Mouse (Mus musculus) heart, embryonic 16.5 days (tissue): ENCODE measurements around the gene Wdr93. TPM values are rescaled to one million over a fixed set of nuclear protein-coding genes. Genes with fewer than 3 reads are reported as not detected.

Source experiments
- ATAC-seq: fragments of 200-750 bp; cut with Nextera tagmentation; replicated peaks from 2 replicates; pipeline ENCODE4 v1.8.0; 2017; ENCODE audit warnings: moderate number of reproducible peaks; ENCODE audit not compliant: insufficient read depth, low FRiP score; ENCODE audit errors: extremely low read depth
- H3K27ac ChIP-seq: fragments of 300-500 bp; sonication (generic); 2 replicates; pipeline ENCODE4 v1.5.1; 2014; ENCODE audit warnings: mild to moderate bottlenecking, low read length, control low read depth, moderate library complexity
- H3K27me3 ChIP-seq: fragments of 300-500 bp; sonication (generic); 2 replicates; pipeline ENCODE4 v1.6.1; 2014; ENCODE audit warnings: low read length, mixed read lengths; ENCODE audit not compliant: control insufficient read depth, insufficient read depth
- H3K36me3 ChIP-seq: fragments of 300-500 bp; sonication (generic); 2 replicates; pipeline ENCODE4 v1.6.1; 2014; ENCODE audit not compliant: control insufficient read depth, insufficient read depth
- H3K4me1 ChIP-seq: fragments of 300-500 bp; sonication (generic); 2 replicates; pipeline ENCODE4 v1.6.1; 2014; ENCODE audit warnings: low read length, mixed read lengths; ENCODE audit not compliant: control insufficient read depth, insufficient read depth
- H3K4me2 ChIP-seq: fragments of 300-500 bp; sonication (generic); 2 replicates; pipeline ENCODE4 v1.6.1; 2014; ENCODE audit warnings: low read depth, mild to moderate bottlenecking, control low read depth, low read length
- H3K4me3 ChIP-seq: fragments of 300-500 bp; sonication (generic); 2 replicates; pipeline ENCODE4 v1.5.1; 2014; ENCODE audit warnings: mild to moderate bottlenecking, control low read depth, low read length
- H3K9ac ChIP-seq: fragments of 300-500 bp; sonication (generic); 2 replicates; pipeline ENCODE4 v1.6.1; 2014; ENCODE audit warnings: low read length, control low read depth
- H3K9me3 ChIP-seq: fragments of 300-500 bp; sonication (generic); replicated peaks from 2 replicates; pipeline ENCODE4 v1.6.1; 2016; ENCODE audit warnings: low read length; ENCODE audit not compliant: control insufficient read depth
- WGBS: fragments of 180-500 bp; shearing (Covaris S2); extraction: QIAGEN DNeasy Blood & Tissue Kit; methylation state at CpG from one replicate; pipeline ENCODE4 v1.1.7; 2014; 5-methylcytosine and 5-hydroxymethylcytosine counted together
- polyA plus RNA-seq: library from polyadenylated mRNA; unstranded; fragments of >200 nt; fragmentation: Nextera tagmentation; extraction: Ambion mirVana; gene quantifications from 2 replicates; pipeline ENCODE4 v1.2.1, GENCODE M21; 2015

Wdr93 gene
- polyA plus RNA-seq, 1 experiment from 2014 or later, result 0.32 TPM

DNA sequence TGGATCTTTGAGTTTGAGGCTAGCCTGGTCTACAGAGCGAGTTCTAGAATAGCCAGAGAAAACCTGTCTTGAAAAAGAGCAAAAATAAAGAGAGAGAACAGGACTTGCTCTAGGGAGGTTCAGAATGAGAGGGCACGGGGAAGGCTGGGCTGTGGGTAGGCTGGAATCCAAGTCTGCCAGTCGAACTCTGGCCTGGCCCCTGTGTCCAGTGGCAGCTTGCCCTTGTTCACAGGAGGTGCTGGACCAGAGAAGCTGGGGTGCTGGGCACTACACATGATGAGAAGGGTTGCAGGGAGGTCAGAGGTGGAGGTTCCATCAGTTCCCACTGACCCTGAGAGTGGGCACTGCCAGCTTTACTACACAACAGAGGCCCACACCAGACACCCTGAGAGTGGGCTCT lies 85.4 kb downstream of the Wdr93 start:
- no peak for ATAC-seq
- H3K4me3 ChIP-seq, result no peak overlapping the region
- no peaks in the 10 kb centered on the region for H3K27me3 ChIP-seq
- 74% methylated on average over 3 of the region's 3 CpGs for WGBS
- no peak overlapping the region for H3K9ac ChIP-seq
- peaks cover 2% of the 10 kb centered on the region; the same call in 1 of the 2 replicates for H3K9me3 ChIP-seq
- no peak overlapping the region for H3K4me2 ChIP-seq
- 0 out of 2 replicates have a peak, but pooled peaks cover 6% of the 10 kb centered on the region for H3K36me3 ChIP-seq
- no peak overlapping the region for H3K27ac ChIP-seq
- no peaks in the 10 kb centered on the region for H3K4me1 ChIP-seq

DNA sequence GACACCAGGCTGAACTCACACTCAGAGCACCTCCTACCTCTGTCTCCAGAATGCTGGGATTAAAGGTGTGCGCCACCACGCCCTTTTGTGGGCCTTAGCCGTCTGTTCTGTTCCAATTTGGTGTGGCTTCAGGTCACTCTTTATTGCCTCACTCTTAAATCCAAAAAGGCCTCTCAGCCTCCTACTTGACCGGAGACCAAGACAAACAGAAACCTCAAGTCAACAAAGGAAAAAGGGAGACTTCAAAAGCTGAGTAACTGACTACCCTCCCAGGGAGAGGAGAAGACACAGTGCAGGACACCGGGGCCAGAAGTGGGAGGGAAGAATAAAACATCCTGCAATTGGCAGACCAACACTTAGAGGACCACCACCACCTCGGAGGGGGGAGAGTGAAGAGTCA lies 88.2 kb downstream of the Wdr93 start:
- Histone ChIP-seq H3K27ac (peak overlapping the region; percentile 39), H3K36me3 (no peaks in the 10 kb centered on the region), H3K9me3 (no peaks in the 10 kb centered on the region), H3K9ac (no peak overlapping the region), H3K4me3 (no peak overlapping the region), H3K4me1 (no peaks in the 10 kb centered on the region), H3K27me3 (no peaks in the 10 kb centered on the region), H3K4me2 (no peak overlapping the region)
- no peak; the same call in 1 of the 2 replicates for ATAC-seq
- 64% methylated on average over 6 of the region's 6 CpGs for WGBS

DNA sequence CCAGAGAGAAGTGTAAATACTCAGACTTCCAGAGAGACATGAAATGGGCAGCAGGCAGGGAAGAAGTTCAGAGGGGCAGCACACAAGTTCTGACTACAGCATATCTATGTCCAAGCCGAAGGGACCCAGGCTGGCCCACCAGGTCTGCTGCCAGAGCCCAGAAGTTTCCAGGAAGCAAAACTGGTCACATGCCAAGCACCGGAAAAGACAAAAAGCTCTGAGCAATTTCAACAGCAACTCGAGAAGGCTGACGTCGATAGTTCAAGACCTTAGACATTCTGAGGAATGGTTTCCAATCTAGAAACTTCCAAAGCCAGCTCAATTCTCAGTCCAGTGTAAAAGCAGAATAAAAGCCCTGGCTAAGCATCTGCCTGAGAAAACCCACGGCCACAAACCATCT lies 88.6 kb downstream of the Wdr93 start:
- no peak for ATAC-seq
- WGBS, result 46% methylated on average over 6 of the region's 6 CpGs
- H3K4me3 ChIP-seq, result no peak overlapping the region

DNA sequence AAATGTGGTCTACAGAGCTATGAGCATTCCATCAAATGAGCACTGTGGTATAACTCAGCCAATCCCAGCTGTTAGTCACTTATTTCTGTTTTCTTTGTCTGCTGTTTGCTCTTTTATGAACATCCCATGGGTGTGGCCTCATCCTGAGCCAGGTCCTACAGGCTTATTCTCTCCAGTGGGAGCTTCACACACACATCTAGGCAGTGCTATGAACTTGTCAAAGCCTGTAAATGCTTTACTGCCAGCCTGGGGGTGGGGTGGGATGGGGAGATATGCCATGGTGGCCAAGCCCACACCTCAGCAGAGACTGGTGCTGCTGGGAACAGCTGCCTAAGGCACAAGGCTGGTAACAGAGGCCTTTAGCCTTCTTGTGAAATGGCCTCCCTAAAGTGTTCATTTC lies 90.0 kb downstream of the Wdr93 start:
- Histone ChIP-seq H3K4me1 (no peaks in the 10 kb centered on the region), H3K9ac (no peak overlapping the region), H3K27me3 (no peaks in the 10 kb centered on the region), H3K27ac (no peak overlapping the region), H3K36me3 (no peaks in the 10 kb centered on the region), H3K9me3 (no peaks in the 10 kb centered on the region), H3K4me3 (no peak overlapping the region), H3K4me2 (no peak overlapping the region)
- no peak for ATAC-seq

More for the DNA sequence above, 88.6 kb downstream of the Wdr93 start:
- no peaks in the 10 kb centered on the region for H3K36me3 ChIP-seq
- no peaks in the 10 kb centered on the region for H3K4me1 ChIP-seq
- H3K4me2 ChIP-seq, result no peak overlapping the region
- H3K9ac ChIP-seq, result no peak overlapping the region
- no peaks in the 10 kb centered on the region for H3K9me3 ChIP-seq
- peak overlapping the region; percentile 39 for H3K27ac ChIP-seq
- no peaks in the 10 kb centered on the region for H3K27me3 ChIP-seq

- Histone ChIP-seq H3K9ac (no peak overlapping the region), H3K9me3 (no peaks in the 10 kb centered on the region), H3K4me1 (no peaks in the 10 kb centered on the region), H3K27me3 (no peaks in the 10 kb centered on the region), H3K4me3 (no peak overlapping the region), H3K27ac (no peak overlapping the region), H3K36me3 (no peaks in the 10 kb centered on the region), H3K4me2 (no peak overlapping the region)
- ATAC-seq, result no peak
- WGBS, result 86% methylated on average over 6 of the region's 6 CpGs
Measured at GRCm38 (mm10) chr7:79835196-79835595, 92.2 kb downstream of the Wdr93 start.

Other genes with a start within 250 kb of the Wdr93 start
- 0.20 and 0.21 TPM in 2 replicates for gene Rhcg, start 125.5 kb upstream of the Wdr93 start, polyA plus RNA-seq
- gene Ticrr, start 83.0 kb upstream of the Wdr93 start, polyA plus RNA-seq, result 4.1 and 4.6 TPM in 2 replicates
- 1.5 and 1.8 TPM in 2 replicates for gene Kif7, start 27.4 kb upstream of the Wdr93 start, polyA plus RNA-seq
- gene Plin1, start 10.3 kb upstream of the Wdr93 start, polyA plus RNA-seq, result not detected in 2 replicates
- 6.9 TPM in 2 replicates for gene Pex11a, start within 50 bp of the Wdr93 start, polyA plus RNA-seq
- gene Mesp1, start 50.6 kb downstream of the Wdr93 start, polyA plus RNA-seq, result not detected in 2 replicates
- gene Mesp2, start 67.6 kb downstream of the Wdr93 start, polyA plus RNA-seq, result 0.18 and 0.31 TPM in 2 replicates
- gene Anpep, start 117.9 kb downstream of the Wdr93 start, polyA plus RNA-seq, result 9.1 and 19.1 TPM in 2 replicates
- gene Ap3s2, start 177.5 kb downstream of the Wdr93 start, polyA plus RNA-seq, result 22.2 and 23.6 TPM in 2 replicates
- gene Arpin, start 192.2 kb downstream of the Wdr93 start, polyA plus RNA-seq, result 28.2 and 29.3 TPM in 2 replicates